Mouse (Mus musculus): Measurements from ENCODE around the gene Gm10282.

GRCm38 (mm10) chr8:72263451-72263850, 41.6 kb downstream of the Gm10282 start:
- no peak for TF ChIP-seq POLR2A (IDR thresholded peaks at IDR 0.05; ENCODE audit: extremely low read depth, insufficient read depth, low read length)
- TF ChIP-seq CTCF (IDR thresholded peaks at IDR 0.05; ENCODE audit: low read depth, low read length): no peak

Measured in liver, adult 2 months (tissue).